Mouse (Mus musculus): ENCODE measurements around the gene Dgkb.

Gene Dgkb

GRCm38 (mm10) chr12:38600165-38600845 lies 782.8 kb downstream of the Dgkb start:
- DNase-seq = no peak

- no peak for DNase-seq
These were observed 790.6 kb downstream of the Dgkb start for GRCm38 (mm10) chr12:38608104-38608503.

GRCm38 (mm10) chr12:38668265-38668664 lies 850.7 kb downstream of the Dgkb start:
- DNase-seq = no peak

Data from heart, adult 11 months (tissue).